Mouse (Mus musculus) urinary bladder, adult 2 months (tissue): Measurements from ENCODE around the gene Cetn4. TPM values are rescaled to one million over a fixed set of nuclear protein-coding genes. Genes with fewer than 3 reads are reported as not detected.
A peak's percentile ranks its signal among the peaks of the same experiment; 100 is the strongest.

Experiments used
- DNase-seq: peaks from one replicate; pipeline ENCODE4 v3.0.0; 2022; ENCODE audit warnings: low spot score
- polyA plus RNA-seq: library from polyadenylated mRNA; depleted of rRNA; stranded (reverse); fragments of >200 nt; gene quantifications from 2 replicates; pipeline ENCODE4 v1.2.3, GENCODE M21; 2012; rRNA removed

The Cetn4 gene
- 3.2 and 4.4 TPM in 2 replicates for polyA plus RNA-seq

DNA sequence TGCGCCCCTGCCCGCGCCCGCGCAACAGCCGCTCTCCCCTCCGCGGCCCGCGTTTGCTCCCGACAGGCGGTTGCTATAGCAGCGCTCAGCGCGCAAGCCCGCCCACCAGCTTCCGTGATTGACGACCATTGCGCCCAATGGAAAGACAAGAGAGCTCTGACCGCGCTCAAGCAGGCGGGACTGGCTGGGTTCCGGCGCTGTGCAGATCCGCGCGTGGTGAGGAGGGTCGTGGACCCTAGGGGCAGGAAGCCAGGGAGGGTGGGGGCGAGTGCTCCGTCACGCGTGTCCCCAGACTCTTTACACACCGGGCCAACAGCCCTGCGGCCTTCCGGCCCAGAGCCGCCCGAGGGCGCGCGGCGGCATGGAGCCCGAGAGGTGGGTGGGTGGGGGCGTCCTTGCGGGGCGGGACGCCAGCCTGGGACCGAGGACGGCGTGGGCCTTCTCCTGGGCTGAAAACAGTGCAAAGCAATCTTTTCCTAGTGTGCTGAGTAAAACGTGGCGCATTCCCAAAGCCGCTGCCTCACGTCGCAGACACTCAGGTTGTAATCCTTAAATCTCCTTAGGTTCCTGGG, at the start of gene Cetn4, which contains the start of gene Bbs12:
Cetn4 (minus strand) TSS at position 339 of the 572 bp plus-strand sequence.
Bbs12 (plus strand) TSS at position 185 of the 572 bp plus-strand sequence.
- DNase-seq = peak; percentile 93

DNA sequence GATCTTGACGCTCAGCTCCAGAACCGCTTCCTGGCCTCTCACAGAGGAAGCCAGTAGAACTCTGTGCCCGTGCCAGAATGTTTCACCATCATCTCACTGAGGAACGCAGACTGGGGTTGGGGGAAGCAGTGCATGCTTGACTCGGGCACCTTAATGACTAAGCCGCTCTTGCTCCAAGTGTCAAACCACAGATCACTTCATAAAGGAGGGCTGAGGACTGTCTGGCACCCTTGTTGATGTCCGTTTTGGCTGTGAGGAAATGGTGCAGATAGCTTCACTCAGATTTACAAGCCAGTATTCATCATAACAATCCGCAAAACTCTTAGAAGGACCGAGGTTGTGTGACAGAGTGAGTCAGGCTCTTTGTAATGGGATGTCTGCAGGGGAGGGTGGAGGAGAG, 48.2 kb upstream of the Cetn4 start:
- DNase-seq = no peak

DNA sequence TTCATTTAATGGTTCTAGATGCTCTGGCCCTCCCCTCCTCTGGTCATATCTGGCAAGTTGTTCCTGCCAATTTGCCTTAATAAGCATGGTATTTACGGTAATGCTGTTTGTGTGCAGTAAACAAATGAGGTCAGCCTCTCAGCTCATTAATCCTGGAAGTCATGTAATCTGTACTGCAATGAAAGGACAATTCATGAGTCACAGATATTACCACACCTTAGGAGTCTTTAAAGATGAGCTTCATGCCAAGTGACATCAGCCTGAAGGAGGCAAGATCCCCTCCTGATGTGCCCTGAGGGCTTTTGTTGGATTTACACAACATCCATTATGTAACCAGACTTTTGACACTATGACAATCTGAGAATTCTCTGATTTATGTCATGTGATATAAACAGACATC, 42.2 kb upstream of the Cetn4 start:
- DNase-seq = no peak

DNA sequence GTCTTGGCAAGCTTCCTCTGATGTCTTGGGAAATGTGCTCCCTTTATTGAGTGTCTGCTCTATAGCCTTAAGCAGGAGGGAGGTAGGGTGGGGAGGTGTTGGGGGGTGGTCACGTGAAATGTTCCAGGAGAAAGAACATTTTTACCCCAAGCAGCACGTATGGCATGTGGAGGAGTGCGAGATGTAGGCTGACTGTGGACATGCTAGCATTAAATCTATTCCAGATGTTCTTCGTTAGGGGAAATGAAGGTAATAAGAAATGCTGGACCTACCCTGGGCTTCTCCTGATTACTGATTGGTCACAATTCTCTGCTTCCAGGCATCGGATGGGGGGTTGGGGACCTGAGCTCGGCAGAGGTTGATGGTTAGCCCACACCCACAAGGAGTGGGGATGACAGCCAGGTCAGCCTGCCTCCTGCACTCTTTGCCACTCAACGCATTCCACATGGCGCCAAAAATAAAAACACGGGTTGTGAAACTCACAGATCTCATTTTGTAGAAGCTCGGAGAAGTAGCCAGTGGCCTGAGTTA, 41.5 kb upstream of the Cetn4 start:
- DNase-seq = no peak

DNA sequence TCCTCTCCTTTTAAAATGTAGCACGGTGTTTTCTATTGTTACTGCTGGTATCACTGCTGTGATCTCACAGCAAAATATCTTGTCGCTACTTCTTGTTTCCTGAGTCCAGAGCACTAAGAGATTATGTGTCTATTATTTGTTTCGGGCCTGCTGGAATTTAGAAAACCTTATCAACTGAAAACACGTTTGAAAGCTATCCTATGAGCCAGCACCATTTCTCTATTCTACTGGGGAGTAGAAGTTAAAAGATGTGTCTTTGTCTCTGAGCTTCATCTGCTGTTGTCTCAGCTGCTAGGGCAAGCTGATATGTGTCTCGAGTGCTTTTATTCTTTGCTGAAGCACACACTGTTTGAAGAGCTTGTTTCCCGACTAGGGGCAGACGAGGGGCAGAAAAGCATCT, 37.9 kb upstream of the Cetn4 start:
- no peak for DNase-seq

DNA sequence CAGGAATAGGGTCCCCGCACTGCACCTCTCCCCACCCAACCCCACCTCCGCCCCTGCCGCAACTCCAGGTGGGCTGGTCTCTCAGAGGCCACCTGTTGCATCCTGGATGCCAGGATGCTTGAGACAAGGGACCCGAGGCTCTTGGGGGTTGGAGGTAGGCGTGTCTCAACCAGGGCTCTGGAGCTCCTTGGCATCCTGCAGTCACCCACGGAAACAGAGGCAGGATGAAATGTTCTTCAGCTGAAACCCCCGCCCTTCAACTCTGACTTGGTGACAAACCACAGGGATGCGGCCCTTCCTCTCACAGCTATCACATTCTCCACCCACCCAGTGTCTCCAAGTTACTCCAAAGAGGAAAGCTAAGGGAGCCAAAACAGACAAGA, 36.6 kb upstream of the Cetn4 start:
- DNase-seq = no peak

DNA sequence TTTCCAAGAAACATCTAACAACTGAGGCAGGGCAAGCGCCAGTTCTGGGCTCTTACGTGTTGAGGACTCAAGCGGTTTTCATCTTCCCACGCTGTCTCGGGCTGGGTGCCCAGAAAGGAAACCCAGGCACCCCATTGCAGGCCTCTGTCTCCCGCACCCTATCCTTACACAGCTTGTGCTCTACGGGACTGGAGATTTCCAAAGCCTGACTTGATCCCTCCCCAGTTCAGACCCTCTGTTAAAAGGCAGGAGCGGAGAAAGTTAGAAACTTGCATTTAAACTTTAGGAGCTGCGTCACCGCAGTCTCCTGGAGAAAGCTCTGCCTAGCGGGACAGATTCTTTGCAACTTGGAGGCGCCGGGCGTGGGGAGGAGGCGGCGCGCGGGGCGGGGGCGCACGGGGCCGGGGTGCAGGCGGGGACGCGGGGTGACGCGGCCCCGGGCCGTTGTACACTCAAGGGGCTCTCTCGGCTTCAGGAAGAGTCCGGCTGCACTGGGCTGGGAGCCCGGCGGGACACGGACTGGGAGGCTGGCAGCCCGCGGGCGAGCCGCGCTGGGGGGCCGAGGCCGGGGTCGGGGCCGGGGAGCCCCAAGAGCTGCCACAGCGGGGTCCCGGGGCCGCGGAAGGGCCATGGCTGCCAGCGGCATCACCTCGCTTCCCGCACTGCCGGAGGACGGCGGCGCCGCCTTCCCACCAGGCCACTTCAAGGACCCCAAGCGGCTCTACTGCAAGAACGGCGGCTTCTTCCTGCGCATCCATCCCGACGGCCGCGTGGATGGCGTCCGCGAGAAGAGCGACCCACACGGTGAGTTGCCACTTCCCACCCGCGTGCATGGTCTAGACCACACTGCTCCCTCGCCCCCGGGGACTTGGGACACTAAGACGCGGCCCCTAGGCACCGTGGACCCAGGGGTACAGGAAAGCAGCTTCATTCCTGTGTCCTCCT, 36.0 kb upstream of the Cetn4 start, which contains the start of gene Fgf2:
Fgf2 (plus strand) TSS at position 126 of the 945 bp plus-strand sequence.
- peak; percentile 29 for DNase-seq

DNA sequence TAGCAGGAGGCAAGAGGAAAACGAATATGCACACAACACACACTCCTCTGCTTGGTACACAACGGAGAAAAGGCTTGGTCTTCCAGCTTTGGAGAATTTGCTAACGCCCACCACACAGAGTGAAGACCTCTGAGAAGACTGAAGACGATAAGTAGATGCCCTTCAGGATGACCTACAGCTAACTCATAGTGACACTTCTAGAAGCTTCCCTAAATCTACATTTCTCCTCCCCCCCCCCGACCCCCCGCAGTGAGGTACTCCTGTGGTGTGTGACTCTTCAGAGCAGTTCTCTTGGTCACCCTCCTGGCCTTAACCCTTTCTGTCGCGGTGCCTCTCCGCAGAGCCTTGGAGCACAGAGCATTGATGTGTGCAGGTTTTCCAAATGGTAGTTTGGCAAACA, 35.2 kb upstream of the Cetn4 start:
- DNase-seq = no peak

DNA sequence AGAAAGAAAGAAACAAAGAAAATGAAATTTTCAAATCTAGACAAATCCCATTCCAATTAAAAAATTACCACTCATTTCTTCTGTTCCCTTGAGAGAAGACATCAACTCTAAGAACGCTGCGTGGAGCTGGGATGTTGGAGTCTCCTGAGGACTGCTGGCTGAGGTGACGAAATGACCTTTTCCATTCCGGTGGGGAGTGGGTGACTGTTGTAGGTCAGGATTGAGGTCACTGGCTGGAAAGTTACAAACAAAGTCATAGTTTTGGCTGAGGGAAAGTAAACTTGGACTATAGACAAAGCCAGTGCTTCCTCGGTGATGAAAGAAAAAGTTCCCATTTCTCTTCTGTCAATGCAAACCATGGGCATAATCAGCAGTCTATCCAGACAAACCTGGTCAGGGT, 30.3 kb upstream of the Cetn4 start:
- no peak for DNase-seq

DNA sequence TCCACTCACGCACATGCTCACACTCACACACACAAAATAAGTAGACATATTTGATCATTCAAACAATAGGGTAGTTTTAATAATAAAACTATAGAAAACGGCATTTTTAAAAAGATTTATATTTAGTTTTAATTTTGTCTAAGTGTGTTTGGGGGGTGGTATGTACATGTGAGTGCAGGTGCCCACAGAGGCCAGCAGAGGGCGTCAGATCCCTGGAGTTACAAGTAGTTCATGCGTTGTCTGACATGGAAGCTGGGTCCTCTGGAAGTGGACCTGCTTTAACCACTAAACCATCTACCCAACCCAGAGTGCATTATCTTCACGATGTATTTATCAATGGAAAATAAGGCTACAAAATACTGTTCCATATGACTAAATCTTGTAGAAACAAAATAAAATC, 28.6 kb upstream of the Cetn4 start:
- no peak for DNase-seq

DNA sequence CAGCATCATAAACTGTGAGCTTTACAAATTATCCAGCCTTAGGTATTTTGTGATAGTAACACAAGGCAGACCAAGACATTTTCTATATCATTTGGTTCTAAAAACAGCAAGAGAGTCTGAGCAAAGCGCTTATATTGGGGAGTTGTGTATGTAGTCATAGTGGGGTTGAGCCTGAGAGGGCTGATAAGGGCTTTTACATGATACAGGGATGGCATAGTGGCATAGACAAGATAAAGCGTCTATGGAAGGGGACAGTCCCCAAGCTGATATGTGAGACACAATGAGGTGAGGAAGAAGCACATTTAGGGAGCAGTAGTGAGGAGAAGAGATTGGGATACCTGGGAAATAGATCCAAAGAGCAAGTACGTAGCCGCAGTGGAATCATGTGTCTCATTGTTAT, 21.5 kb upstream of the Cetn4 start:
- DNase-seq = no peak

DNA sequence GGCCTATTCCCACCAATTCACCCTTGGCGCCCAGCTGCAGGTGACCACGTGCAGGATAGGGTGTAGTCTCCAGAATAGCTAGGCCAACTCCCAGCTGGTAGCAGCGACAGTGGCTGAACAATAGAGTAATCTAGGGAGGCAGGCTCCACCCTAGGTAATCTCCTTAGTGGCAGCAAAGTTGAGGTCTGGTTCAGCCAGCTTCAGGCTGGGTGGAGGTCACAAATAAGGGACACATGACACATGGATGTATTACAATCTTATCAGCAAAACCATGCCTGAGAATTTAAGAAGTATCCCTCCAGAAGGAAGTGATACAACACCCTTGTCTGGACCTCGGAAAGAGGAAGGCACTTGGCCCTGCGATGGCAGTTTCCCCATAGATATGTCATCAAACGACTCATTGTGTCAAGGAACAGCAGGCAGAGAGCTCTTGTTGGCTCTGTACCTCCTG, 19.5 kb upstream of the Cetn4 start:
- DNase-seq = no peak

DNA sequence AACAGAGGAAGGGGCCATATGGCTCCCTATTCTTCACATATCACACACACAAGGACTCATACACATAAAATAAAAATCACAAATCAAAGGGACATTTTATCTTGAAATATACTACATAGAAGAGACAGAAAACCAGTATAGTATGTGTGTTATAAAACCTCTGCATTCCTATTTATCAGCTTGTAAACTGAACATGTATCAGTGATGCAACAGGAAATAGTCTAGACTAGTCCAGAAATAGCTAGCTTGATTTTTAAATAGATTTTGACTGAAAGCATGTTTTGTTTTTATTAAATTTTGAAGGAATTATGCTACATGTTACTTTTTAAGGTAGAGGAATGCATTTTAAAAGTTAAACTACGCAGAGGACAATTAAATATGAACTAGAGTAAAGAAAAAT, 17.5 kb upstream of the Cetn4 start:
- no peak for DNase-seq

DNA sequence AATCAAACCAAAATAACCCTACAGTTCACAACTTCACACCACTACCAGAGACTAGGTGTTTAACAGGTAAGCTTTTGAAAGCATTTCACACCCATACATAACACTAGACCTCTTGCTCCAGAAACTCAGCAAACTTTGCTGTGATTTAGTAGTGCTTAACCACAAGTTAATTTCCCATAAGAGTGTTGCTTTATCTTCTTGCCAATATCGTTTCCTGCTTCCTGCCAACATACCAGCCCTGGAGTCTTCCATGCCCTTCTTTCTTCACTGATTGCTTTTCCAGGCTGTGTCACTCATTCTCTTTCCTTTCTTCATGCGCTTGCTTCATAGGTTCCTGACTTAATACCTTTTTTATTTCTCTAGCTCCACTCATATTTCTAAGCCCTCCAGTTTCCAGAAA, 16.0 kb upstream of the Cetn4 start:
- DNase-seq = no peak

DNA sequence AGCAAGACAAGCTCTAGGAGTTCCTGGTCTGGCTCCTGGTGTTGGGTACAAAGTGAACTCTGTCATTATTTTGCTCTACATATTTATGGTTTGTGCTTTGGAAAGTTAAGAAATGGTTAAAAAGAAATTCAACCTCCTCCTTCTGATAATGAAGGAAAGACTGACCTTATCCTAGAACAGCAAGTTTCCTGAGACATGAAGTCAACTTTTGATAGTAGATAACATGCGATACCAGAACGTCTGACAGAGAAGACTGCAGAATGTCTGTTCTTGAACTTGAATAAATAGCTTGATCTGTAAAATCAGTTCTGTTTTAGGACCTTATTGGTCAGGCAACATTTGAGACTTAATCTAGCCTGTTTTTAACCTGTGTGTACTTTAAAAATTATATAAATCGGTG, 14.1 kb upstream of the Cetn4 start:
- no peak for DNase-seq

DNA sequence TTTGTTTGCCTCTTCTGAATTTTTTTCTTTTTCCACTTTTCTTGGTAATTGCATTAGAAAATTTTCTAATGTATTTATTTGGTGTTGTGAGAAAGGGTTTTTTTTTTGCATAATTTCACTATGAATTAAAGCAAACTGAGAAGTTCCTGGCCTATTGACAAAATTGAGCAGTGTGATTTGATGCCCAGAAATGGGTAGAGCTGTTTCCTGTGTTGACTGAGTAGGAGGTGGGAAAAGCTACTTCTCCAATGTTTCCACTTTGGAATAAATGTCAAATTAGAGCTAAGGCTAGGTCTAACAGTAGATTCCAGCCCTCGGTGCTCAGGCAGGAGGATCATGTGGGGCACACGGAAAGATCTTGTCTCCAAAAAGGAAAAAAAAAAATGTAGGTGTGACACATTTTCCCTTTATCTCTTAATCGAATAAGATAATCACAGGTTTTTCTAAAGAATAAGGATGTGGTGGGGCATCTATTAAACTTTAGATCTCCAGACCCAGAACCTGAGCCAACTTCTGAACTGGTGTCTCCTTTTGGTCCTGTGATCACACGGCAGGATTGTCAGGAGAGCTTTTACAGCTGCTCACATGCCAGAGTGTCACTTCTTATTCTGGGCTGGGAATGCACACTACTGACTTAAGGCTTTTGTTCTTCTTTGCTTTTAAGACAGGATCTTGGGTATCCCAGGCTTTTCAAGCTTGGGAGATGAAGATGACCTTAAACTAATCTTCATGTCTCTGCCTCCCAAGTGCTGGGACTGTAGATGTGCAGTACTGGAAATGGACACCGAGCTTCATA, 13.0 kb upstream of the Cetn4 start:
- DNase-seq = no peak

DNA sequence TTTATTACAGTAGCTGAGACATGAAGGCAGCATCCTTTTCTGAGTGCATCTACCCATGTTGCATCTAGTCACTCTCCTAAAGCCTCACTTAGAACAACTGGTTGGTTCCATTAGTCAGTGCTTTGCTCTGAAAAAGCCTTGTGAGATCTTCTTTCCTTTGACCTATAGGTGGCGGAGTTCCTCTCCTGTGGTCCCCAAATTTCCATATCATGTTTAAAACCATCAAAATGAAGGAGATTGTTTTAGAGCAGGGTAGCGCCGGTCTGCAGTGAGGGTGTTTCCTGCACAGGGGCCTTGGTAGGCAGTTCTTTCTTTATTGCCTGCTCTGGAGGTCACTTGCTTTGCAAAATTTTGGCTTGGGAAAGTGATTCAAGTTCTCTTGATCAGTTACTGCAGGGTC, 11.8 kb upstream of the Cetn4 start:
- DNase-seq = no peak

DNA sequence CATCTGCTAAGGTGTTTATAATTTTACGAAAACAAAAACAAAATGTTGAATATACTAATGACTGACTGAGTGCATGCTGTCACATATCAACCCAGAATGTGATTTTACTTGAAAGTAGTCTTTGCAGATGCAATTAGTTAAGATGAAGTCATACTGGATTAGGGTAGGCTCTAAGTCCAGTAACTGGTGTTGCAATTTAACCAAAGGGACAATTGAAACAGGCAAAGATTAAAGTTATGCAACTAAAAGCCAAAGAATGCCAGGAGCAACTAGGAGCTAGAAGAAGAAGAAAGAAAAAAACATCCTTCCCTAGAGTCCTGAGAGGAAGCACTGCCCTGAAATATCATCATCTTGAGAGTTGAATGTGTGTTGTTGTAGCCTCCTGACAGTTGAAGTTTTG, 3.7 kb upstream of the Cetn4 start:
- no peak for DNase-seq

DNA sequence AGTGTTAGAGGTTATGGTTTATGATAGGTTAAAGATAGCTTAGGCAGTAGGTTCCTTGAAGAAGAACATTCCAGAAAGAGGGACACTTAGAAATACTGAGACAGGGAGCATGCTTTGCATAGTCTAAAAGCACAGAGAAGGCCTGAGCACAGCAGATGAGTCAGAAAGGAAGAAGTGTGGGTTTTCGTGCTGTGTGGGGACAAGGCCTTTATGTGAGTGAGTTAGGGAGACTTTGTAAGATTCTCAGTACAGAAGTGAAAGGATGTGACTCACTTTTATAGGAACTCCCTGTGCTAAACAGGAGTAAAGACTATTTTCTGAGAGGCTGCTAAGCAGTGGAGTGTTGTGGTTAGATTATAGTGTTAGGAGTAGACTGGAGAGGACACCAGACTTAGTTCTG, 863 bp upstream of the Cetn4 start:
- DNase-seq = no peak

DNA sequence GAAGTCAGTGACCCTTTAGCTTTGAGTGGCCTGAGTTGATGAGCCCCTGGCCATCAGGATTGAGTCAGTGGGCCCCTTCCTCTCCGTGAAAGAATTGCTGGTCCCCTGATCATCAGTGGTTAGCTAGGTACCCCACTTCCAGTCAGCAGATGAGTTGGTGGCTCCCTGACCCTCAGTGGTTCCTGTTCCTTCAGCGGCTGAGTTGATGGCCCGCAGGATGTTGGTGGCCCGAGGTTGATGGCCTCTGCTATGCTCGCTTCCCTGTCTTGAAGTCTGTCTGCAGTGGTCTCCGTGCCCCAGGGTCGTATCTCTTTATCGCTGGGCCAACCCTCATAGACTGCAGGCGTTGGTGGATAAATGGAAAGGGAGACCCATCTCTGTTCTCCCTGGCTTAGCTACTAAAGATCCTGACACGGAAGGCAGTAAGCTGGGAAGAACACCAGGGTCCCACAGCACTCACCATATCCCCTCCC, 575 bp downstream of the Cetn4 start:
- DNase-seq = no peak

DNA sequence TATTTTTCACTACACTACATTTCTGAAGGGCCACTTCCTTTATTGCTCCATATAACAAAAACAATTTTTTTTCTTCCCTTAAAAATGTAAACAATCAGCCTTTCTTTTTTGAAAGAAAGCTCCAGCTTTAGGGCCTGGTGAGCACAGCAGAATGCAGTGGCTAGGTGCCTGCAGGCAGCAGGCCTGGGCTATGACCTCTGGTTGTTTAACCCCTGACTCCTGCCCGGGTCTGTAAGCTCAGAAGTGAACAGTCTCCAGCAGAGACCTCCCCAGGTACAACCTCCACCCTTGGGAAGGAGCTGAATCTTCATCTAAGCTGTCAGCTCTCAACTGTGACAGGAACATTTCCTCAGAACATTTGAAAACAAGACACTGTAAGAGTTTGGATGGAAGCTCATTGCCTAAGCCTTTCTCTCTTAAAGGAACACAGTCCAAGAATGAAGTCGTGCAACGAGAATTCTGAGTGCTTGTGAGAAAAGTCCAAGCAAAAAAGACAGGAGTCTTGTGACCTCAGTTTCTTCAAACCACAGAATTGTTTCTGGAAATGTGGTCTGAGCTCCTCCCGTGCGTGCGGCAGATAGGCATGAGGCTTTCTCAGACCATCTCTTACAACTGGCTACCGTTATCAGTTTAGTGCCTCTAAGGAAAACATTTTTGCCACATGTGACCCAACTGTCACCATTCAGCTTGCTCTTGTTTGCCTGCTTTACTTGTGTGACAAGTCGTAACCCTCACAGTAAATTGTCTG, 8.9 kb downstream of the Cetn4 start:
- no peak for DNase-seq
